Mouse (Mus musculus): ENCODE results near the gene Igfbp6. TPM values are rescaled to one million over a fixed set of nuclear protein-coding genes. Genes with fewer than 3 reads are reported as not detected.

Gene Igfbp6
- polyA plus RNA-seq, 1 experiment from 2014 or later: 25.8 TPM

- no peak overlapping the region; the same call in 1 of the 2 replicates for H3K27ac ChIP-seq (ENCODE audit: low read length)
Observed at GRCm38 (mm10) chr15:102126303-102126702, 17.9 kb upstream of the Igfbp6 start.

GRCm38 (mm10) chr15:102133314-102133713 lies 10.8 kb upstream of the Igfbp6 start:
- Histone ChIP-seq H3K36me3 (ENCODE audit: control insufficient read depth, insufficient read depth, low read length) (peaks cover 30% of the 10 kb centered on the region), H3K27ac (ENCODE audit: low read length) (no peak overlapping the region)
- ATAC-seq (ENCODE audit: low read depth): no peak

More at GRCm38 (mm10) chr15:102126303-102126702, 17.9 kb upstream of the Igfbp6 start:
- no peak overlapping the region for H3K9ac ChIP-seq (ENCODE audit: low read length)
- H3K27me3 ChIP-seq (ENCODE audit: control insufficient read depth, insufficient read depth, low read depth, low read length): no peaks in the 10 kb centered on the region
- H3K4me3 ChIP-seq (ENCODE audit: low read length): no peak overlapping the region
- H3K36me3 ChIP-seq (ENCODE audit: control insufficient read depth, insufficient read depth, low read length): peaks cover 31% of the 10 kb centered on the region
- no peak overlapping the region for H3K4me2 ChIP-seq (ENCODE audit: low read depth, low read length)
- H3K4me1 ChIP-seq (replicated peaks; ENCODE audit: control insufficient read depth, insufficient read depth, low read length): peaks cover 8% of the 10 kb centered on the region
- 30% methylated on average over 2 of the region's 2 CpGs for WGBS
- H3K9me3 ChIP-seq (ENCODE audit: control insufficient read depth, low read length): no peaks in the 10 kb centered on the region
- ATAC-seq (ENCODE audit: low read depth): peak; percentile 70

GRCm38 (mm10) chr15:102134709-102135108 lies 9.5 kb upstream of the Igfbp6 start:
- WGBS: 62% methylated on average over 2 of the region's 2 CpGs
- no peak overlapping the region; the same call in 1 of the 2 replicates for H3K9ac ChIP-seq (ENCODE audit: low read length)
- H3K4me3 ChIP-seq (ENCODE audit: low read length): no peak overlapping the region; the same call in 1 of the 2 replicates
- no peaks in the 10 kb centered on the region for H3K9me3 ChIP-seq (ENCODE audit: control insufficient read depth, low read length)
- H3K4me1 ChIP-seq (replicated peaks; ENCODE audit: control insufficient read depth, insufficient read depth, low read length): peaks cover 12% of the 10 kb centered on the region
- H3K36me3 ChIP-seq (ENCODE audit: control insufficient read depth, insufficient read depth, low read length): peaks cover 23% of the 10 kb centered on the region
- ATAC-seq (ENCODE audit: low read depth): no peak
- H3K4me2 ChIP-seq (ENCODE audit: low read depth, low read length): peak overlapping the region; percentile 81; the same call in 1 of the 2 replicates
- H3K27ac ChIP-seq (ENCODE audit: low read length): no peak overlapping the region
- no peaks in the 10 kb centered on the region for H3K27me3 ChIP-seq (ENCODE audit: control insufficient read depth, insufficient read depth, low read depth, low read length)

More at GRCm38 (mm10) chr15:102133314-102133713, 10.8 kb upstream of the Igfbp6 start:
- Histone ChIP-seq H3K4me3 (ENCODE audit: low read length) (no peak overlapping the region), H3K4me1 (replicated peaks; ENCODE audit: control insufficient read depth, insufficient read depth, low read length) (peaks cover 12% of the 10 kb centered on the region), H3K9ac (ENCODE audit: low read length) (no peak overlapping the region), H3K4me2 (ENCODE audit: low read depth, low read length) (no peak overlapping the region), H3K9me3 (ENCODE audit: control insufficient read depth, low read length) (no peaks in the 10 kb centered on the region), H3K27me3 (ENCODE audit: control insufficient read depth, insufficient read depth, low read depth, low read length) (no peaks in the 10 kb centered on the region)
- 58% methylated on average over 9 of the region's 9 CpGs for WGBS

- Histone ChIP-seq H3K4me1 (replicated peaks; ENCODE audit: control insufficient read depth, insufficient read depth, low read length) (peaks cover 12% of the 10 kb centered on the region), H3K4me3 (ENCODE audit: low read length) (peak overlapping the region; percentile 86), H3K27ac (ENCODE audit: low read length) (peak overlapping the region; percentile 84), H3K36me3 (ENCODE audit: control insufficient read depth, insufficient read depth, low read length) (peaks cover 14% of the 10 kb centered on the region), H3K4me2 (ENCODE audit: low read depth, low read length) (peak overlapping the region; percentile 81), H3K9me3 (ENCODE audit: control insufficient read depth, low read length) (no peaks in the 10 kb centered on the region), H3K9ac (ENCODE audit: low read length) (peak overlapping the region; percentile 92), H3K27me3 (ENCODE audit: control insufficient read depth, insufficient read depth, low read depth, low read length) (no peaks in the 10 kb centered on the region)
- ATAC-seq (ENCODE audit: low read depth): peak; percentile 64; the same call in 1 of the 2 replicates
- WGBS: under 1% methylated on average over 35 of the region's 35 CpGs
Observed at GRCm38 (mm10) chr15:102135522-102136128, 8.5 kb upstream of the Igfbp6 start.

- H3K27ac ChIP-seq (ENCODE audit: low read length): peak within 1 kb of the TSS; percentile 84
- peak within 1 kb of the TSS; percentile 92 for H3K9ac ChIP-seq (ENCODE audit: low read length)
- ATAC-seq (ENCODE audit: low read depth): peak; percentile 100
- peaks cover 8% of the 10 kb centered on the region for H3K36me3 ChIP-seq (ENCODE audit: control insufficient read depth, insufficient read depth, low read length)
- H3K4me2 ChIP-seq (ENCODE audit: low read depth, low read length): peak within 1 kb of the TSS; percentile 88
- H3K4me1 ChIP-seq (replicated peaks; ENCODE audit: control insufficient read depth, insufficient read depth, low read length): peaks cover 12% of the 10 kb centered on the region
- H3K4me3 ChIP-seq (ENCODE audit: low read length): peak within 1 kb of the TSS; percentile 86
- H3K27me3 ChIP-seq (ENCODE audit: control insufficient read depth, insufficient read depth, low read depth, low read length): no peaks in the 10 kb centered on the region
- WGBS: 2% methylated on average over 49 of the region's 50 CpGs
- H3K9me3 ChIP-seq (ENCODE audit: control insufficient read depth, low read length): no peaks in the 10 kb centered on the region
Observed at GRCm38 (mm10) chr15:102136129-102136758, 7.9 kb upstream of the Igfbp6 start, which contains the start of gene Spryd3. Gene Spryd3 (minus strand): TSS chr15:102136234.

GRCm38 (mm10) chr15:102141120-102141519 lies 3.0 kb upstream of the Igfbp6 start:
- Histone ChIP-seq H3K4me2 (ENCODE audit: low read depth, low read length) (no peak overlapping the region), H3K36me3 (ENCODE audit: control insufficient read depth, insufficient read depth, low read length) (no peaks in the 10 kb centered on the region), H3K4me1 (replicated peaks; ENCODE audit: control insufficient read depth, insufficient read depth, low read length) (peaks cover 32% of the 10 kb centered on the region), H3K27me3 (ENCODE audit: control insufficient read depth, insufficient read depth, low read depth, low read length) (peaks cover 14% of the 10 kb centered on the region), H3K9me3 (ENCODE audit: control insufficient read depth, low read length) (no peaks in the 10 kb centered on the region), H3K4me3 (ENCODE audit: low read length) (no peak overlapping the region), H3K9ac (ENCODE audit: low read length) (no peak overlapping the region), H3K27ac (ENCODE audit: low read length) (no peak overlapping the region)
- 81% methylated on average over 5 of the region's 5 CpGs for WGBS
- ATAC-seq (ENCODE audit: low read depth): no peak

GRCm38 (mm10) chr15:102142914-102143912 lies 949 bp upstream of the Igfbp6 start:
- H3K4me3 ChIP-seq (ENCODE audit: low read length): no peak overlapping the region
- H3K9ac ChIP-seq (ENCODE audit: low read length): no peak overlapping the region
- H3K4me1 ChIP-seq (replicated peaks; ENCODE audit: control insufficient read depth, insufficient read depth, low read length): peaks cover 28% of the 10 kb centered on the region
- WGBS: 30% methylated on average over 23 of the region's 23 CpGs
- H3K27ac ChIP-seq (ENCODE audit: low read length): peak overlapping the region; percentile 64
- H3K36me3 ChIP-seq (ENCODE audit: control insufficient read depth, insufficient read depth, low read length): no peaks in the 10 kb centered on the region
- peak overlapping the region; percentile 17; the same call in 1 of the 2 replicates for H3K4me2 ChIP-seq (ENCODE audit: low read depth, low read length)
- peaks cover 14% of the 10 kb centered on the region for H3K27me3 ChIP-seq (ENCODE audit: control insufficient read depth, insufficient read depth, low read depth, low read length)
- ATAC-seq (ENCODE audit: low read depth): peak; percentile 93
- H3K9me3 ChIP-seq (ENCODE audit: control insufficient read depth, low read length): no peaks in the 10 kb centered on the region

GRCm38 (mm10) chr15:102144726-102145125 lies 564 bp downstream of the Igfbp6 start:
- Histone ChIP-seq H3K4me3 (ENCODE audit: low read length) (peak overlapping the region; percentile 39), H3K27me3 (ENCODE audit: control insufficient read depth, insufficient read depth, low read depth, low read length) (peaks cover 14% of the 10 kb centered on the region), H3K27ac (ENCODE audit: low read length) (no peak overlapping the region), H3K4me2 (ENCODE audit: low read depth, low read length) (peak overlapping the region; percentile 55), H3K9ac (ENCODE audit: low read length) (peak overlapping the region; percentile 61), H3K9me3 (ENCODE audit: control insufficient read depth, low read length) (no peaks in the 10 kb centered on the region), H3K36me3 (ENCODE audit: control insufficient read depth, insufficient read depth, low read length) (no peaks in the 10 kb centered on the region), H3K4me1 (replicated peaks; ENCODE audit: control insufficient read depth, insufficient read depth, low read length) (peaks cover 28% of the 10 kb centered on the region)
- no peak for ATAC-seq (ENCODE audit: low read depth)
- 13% methylated on average over 19 of the region's 19 CpGs for WGBS
